Mouse (Mus musculus) T-helper 1 cell (primary cell): Measurements from ENCODE around the gene Adamts15.

Experiments used
- in situ Hi-C: fragments of 300-600 bp; cut with MboI, MseI; formaldehyde crosslinking; loops from one replicate; pipeline ENCODE4 v1.15.1; 2025; ENCODE audit warnings: high pct_unique_total_duplicates

The Adamts15 gene

DNA sequence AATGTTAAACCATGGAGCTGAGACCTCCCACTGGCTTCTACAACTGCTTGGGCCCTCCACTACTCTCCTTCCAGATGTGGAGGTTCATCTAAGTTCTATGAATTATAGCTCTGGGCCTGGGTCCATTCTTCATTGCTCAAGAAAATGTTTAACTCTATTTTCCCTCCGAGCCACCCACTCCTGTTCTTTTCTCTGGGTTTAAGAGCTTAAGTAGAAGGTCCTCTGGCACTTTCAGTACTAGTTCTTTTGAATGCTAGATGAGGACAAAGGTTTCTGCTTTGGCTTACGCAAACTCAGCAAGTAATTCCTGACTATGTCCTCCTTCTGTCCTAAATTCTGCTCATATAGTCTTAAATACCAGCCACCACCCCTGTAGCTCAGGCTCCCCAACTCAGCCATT lies 6.5 kb upstream of the Adamts15 start:
- in situ Hi-C loops = loop anchor here (25.0 kb wide), 1 partner anchor 1266 kb away; no protein-coding TSS in a partner anchor

DNA sequence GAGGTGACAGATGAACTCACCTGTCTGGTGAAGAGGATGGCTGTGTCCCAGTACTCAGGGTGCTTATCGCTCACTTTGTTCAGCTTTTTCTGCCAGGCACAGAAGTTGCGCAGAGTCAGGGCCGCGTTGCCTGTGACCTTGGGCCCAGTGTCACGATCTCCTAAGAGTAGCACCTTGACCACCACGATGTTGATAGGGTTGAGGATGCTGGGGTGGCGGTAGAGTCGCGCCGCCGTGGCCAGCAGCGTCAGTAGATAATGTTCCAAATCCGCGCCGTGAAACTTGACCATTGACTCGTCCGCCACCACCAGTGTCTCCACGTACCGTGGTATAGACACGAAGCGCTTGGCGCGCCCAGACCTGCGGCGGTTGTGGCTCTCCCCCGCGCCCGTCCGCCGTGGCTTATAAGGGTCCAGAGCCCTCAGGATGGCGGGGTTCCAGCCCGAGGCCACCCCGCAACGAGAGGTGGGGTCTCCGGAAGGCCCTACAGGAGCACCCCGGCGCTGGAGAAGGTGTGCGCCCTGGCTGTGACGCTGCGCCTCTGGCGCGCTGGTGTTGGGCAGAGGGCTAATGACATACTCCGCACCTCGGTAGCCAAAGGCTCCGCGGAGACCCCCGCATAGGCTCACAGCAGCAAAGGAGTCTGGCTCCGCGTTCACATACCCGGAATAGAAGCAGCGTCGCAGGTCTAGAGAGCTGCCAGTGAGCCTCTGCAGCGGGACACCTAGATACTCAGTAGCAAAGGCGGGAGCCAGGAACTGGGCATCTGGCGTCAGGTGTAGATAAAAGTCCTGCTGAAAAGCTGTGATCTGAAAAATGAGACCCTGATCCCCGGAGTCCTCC lies 770 bp downstream of the Adamts15 start:
- in situ Hi-C loops = no loop called here

DNA sequence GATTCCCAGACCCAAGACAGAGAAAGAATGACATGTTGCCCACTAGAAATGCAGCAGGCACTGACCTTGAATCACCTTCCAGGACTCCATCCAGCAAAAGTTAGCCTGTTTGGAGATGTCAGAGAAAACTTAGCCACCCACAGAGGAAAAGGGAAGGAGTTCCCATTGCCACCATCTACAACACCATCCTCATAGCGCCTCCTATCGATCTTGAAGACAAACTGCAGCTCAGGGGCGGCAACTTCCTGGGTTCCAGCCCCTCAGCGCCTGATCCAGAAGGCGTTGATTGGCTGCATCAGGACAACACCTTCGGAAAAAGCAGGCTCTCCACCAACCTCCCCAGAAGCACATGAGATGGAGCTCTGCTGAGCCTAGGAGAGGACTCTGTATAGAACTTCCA lies 1.5 kb downstream of the Adamts15 start:
- in situ Hi-C loops = no loop called here

DNA sequence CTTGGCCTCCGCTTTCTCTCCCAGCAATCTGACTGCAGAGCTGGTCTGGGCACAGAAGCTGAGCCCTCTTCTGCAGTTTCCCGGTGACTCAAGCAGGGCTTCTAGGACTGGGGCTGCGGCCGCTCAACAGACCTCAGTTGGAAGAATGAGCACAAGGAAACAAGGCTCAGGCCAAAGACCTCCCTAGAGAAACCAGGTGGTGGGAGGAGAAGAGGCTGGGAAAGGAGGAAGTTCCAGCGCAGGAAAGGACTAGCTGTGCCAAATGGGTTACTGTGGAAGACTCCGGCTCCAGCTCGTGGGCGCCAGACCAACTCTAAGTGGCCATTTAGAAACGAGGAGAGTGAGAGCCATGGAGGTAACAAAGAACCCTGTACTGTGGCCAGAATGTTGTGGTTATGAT lies 2.6 kb downstream of the Adamts15 start:
- in situ Hi-C loops = no loop called here

DNA sequence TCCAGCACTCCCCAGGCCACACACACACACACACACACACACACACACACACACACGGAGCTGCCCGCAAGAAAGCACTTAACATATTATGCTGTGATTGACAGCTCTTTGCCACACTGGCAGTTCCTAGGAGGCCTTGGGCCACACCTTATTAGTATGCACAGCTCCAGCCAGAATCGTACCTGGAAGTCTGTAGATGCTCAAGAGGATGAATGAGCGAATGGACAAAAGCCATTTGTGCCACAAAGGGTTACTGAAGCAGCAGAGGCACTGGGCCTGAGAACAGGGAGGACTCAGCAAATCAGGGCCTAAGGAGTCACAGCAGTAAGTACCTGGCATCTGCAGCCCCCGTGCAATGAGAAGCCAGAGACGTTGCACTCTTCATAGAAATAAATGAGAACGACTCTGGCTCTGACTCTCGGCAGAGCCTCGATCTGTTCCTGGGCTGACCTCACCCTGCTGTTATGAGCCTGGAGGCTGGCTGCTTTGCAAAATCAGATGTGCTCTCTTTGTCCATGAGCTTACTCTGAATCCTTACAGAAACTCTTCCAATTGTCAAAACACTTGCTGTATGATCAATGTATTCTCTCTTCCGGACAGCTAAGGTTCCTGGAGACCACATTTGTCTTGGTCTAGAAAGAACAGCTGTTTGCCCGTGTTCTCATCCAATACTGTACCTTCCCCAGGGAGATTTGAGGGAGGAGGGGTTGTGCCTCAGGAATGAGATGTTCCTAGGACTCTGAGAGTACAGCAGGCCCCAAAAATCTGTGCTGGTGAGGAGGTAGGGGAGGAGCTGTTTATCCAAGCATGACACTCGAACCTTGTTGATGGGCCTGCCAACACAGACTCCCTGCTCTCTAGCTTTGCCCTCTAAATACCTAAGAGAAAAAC lies 3.5 kb downstream of the Adamts15 start:
- in situ Hi-C loops = no loop called here

DNA sequence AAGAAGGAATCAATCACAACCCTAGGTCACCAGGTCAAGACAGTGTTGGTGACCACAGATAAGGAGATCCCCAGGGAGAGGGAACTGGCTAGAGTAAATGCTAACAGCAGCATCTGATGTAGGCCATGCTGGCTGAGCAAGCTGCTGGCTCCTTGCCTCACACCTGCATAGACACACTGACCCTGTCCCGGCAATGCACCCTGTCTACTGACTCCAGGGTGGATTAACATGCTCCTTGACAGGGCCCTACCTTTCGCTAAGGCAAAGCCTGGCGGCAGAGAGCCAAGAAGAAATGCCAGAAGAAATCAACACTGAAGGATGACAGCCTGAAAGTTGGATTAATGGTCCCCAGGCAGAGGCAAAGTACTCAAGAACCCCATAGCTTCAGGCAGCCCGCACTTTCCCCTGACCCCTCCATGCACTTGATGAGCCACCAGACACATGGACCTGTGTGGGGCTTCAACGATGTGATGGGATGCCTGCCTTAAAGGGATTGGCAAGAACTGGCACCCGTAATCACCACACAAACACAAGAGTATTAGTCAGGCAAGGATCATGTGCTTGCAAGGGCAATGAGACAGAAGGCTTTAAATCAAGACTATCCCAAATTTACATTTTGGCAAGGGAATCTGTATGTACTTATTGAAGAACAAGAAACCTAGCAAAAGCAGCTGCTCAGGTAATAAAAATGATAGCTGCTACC lies 5.8 kb downstream of the Adamts15 start:
- in situ Hi-C loops = no loop called here

DNA sequence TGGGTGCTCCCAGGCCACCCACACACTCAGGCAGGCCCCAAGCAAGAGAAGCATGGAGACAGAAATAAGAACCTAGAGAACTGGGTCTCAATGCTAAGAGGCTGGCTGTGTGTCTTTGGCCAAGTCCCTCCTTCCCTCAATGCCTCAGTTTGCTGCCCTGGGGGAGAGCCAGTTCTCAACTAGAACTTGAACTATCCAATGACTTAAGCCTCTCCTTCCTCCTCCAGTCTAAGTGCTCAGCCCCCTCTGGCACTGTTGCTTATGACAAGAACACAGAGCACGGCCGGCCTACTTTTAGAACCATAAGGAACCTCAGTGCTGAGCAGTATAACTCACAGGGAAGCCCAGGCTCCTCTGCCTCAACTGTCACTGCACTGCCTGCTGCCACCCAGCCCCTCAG lies 8.0 kb downstream of the Adamts15 start:
- in situ Hi-C loops = loop anchor here (5.0 kb wide), 1 partner anchor 77 kb away; no protein-coding TSS in a partner anchor

DNA sequence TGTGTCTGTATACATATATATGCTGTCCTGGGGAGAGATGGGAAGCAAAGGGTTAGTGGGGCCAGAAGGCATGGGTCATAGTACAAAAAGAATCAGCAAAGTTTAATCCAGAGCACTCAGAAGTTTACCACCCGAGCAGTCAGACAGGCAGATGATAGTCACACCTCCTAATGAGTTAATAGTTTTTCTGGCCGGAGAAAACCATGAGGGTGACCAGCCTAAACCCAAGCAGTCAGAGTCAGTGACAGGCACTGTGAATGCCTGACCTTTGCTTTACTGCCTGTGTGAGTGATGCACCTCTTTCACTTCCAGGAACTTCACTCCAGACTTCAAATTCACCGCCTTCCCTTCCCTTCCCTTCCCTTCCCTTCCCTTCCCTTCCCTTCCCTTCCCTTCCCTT lies 8.8 kb downstream of the Adamts15 start:
- in situ Hi-C loops = loop anchor here (5.0 kb wide), 1 partner anchor 76 kb away; no protein-coding TSS in a partner anchor

DNA sequence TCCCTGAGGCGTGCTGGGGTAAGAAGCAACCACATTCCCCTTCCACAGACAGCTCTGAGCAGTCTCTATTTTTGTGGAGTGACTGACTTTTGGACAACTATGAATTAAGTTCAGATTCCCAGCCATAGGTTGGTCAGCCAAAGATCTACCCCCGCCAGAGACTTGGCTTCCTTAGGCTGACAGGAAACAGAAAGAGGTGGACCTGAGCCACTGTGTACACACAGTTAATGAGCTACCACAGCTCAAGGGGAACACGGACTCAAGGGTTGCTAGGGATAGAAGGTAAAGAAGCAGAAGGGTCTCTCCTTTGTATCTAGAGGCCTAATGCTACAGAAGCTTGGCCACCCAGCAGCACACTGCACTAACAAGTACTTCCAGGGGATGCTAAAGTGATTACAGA lies 10.1 kb downstream of the Adamts15 start:
- in situ Hi-C loops = loop anchor here (5.0 kb wide), 1 partner anchor 75 kb away; no protein-coding TSS in a partner anchor

DNA sequence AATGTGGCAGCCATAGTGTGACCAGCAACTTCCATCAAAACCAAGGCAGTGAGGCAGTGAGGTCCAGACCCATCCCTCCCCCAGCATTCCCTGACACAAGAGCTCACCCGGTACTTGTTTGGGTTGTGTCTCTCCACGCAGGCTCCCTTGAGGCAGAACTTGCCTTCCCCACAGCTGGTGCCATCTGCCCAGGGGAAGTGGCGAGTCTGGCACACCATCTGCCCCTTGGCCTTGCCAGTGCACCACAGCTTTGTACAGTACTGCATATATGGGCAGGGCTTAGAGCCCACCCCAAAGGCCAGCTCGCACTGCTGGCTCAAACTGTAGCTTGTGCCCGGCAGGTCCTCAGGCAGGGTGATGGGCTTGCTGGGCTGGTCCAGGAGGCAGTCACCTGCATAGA lies 11.8 kb downstream of the Adamts15 start:
- in situ Hi-C loops = loop anchor here (5.0 kb wide), 1 partner anchor 73 kb away; no protein-coding TSS in a partner anchor

DNA sequence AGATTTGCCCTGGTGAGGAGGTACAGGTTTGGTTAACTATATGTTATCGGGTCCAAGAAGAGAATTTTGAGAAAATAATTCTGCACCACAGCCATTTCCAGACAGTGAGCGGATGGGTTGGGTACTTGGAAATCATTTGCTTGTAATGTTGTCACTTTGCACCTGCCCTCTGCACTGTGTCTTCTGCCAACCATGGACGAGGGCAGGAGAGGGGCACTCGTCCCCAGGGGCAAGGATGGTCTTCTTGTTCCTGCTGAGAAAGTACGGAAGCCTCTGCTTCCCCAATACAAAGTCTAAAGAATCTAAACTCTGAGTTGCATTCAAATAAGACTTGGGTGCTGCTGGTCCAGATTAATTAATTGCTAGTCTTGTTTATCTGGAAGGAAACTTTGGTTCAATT lies 13.3 kb downstream of the Adamts15 start:
- in situ Hi-C loops = no loop called here

DNA sequence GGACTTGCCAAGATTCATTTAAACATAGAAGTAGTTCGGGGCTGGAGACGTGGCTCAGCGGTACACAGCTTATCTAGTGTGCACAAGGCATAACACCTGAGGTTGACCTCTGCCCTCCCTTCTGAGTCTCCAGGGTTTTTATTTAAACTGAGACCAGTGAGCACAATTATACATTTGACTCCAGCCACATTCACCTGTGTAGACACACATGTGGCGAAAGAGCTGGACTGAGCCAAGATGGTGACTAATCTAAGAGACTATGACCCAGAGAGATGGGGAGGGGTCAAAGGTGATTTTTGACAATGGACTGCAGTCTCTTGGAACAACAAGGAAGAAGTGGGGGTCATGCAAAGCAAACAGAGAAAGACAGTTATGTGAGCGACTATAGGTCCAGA lies 14.0 kb downstream of the Adamts15 start:
- in situ Hi-C loops = no loop called here

DNA sequence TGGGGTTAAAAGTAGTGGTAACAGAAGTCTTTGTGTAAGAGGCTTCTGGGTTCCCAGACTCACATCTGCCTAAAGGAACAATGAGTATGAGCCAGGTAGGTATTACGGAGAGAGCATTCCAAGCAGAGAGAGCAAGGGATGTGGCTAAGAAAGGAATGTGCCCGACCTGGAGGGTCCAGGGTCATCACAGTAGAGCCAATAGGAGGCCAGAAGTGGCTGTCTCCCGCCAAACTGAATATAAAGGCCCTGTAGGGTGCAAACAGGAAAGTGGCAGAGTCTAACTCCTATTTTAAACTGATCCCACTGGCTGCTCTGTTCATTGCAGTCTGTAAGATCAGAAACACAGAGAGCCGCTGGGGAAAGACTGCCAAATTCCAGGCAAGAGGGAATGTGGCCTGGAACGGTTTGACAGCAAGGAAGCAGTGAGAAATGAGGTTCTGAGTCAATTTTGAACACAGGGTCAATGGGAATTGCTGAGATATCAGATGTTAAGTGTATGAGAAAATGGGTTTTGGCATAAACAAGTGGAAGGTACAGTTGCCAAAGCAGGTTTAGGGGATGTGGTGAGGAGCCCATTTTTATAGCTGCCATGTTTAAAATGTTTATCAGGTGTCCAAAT lies 14.5 kb downstream of the Adamts15 start:
- in situ Hi-C loops = no loop called here

DNA sequence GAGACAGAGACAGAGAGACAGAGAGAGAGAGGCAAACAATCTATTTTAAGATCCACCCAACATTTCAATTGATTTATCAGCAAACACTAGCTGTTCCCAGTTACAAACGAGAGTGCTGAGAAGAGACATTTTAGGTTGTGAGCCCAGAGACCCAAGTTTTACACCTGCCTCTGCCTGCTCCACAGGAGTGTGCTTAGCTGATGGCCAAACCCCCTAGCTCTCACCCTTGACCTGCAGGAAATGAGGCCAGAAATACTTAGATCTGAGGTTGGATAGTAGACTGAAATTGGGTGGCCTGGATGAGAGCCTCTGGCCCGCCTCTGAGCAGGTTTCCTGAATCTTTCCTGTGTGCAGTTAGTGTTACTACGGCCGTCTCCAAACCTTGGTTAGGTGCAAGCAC lies 15.8 kb downstream of the Adamts15 start:
- in situ Hi-C loops = no loop called here

DNA sequence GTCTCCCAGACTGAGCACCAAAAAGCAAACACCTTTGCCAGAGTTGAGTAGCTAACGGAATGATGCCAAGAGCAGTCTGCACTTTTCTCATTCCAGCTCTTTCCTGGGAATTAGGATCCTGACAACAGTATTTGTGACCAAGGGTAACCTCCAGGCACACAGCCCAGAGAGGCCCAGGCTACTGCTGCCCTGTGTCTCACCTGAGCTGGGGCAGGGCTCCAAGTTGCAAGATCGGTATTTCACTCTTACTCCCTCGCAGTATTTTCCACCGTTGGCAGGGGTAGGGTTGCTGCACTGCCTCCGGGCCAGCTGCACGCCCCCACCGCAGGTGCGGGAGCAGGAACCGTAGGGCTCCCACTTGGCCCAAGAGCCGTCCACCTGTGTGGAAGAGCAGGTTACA lies 16.4 kb downstream of the Adamts15 start:
- in situ Hi-C loops = no loop called here

DNA sequence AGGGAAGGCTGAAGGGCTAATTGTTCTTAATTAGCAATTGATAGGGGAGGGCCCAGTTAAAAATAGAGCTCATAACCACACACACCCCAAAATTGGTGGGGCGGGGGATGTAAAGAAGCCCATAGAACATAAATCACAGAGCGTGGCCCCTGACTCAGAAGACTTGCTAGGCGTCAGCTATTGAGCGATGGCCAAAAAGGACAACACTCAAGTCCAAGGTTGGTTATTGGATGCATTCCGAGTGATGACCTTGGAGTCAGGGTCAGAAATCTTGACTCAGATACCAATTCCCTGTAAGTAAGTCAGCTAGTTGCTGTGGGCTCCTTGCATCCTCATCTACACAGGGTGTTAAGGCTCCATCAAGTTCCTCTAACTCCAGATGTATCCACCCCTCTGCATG lies 19.0 kb downstream of the Adamts15 start:
- in situ Hi-C loops = no loop called here

DNA sequence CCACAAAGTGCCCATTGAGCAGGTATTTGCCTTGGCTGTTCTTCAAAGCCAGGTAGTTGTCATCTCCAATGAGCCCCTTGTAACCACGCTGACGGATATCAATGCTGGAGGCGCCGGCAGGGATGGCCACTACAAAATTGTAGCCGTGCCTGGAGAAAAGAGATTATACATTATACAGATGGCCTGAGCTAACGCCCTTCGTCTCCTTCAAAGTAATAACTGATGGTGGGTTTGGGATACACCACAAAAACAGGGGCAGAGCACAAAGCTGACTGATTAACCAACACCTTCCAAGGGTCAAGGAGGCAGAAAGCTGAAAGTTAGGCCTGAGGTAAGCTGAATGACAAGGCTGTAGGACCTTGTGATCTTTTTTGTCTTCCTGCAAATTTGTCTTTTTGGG lies 19.6 kb downstream of the Adamts15 start:
- in situ Hi-C loops = no loop called here

DNA sequence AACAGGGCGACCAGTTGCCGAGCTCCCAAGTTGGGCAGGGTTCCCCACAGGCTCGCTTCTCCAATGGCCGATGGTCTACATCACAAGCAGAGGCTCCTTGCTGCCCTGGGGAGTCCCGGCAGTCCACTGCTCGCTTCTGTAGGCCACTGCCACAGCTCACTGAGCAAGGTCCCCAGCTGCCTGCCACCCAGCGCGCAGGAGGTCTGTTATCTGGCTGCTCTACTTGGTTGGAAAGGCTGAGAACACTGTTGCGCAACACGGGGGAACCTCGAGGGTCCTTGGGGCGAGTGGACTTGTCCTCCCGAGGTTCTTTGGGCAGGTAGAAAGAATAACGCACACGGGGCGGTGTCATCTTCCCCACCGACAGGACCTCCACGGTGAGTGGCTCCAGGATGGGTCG lies 20.1 kb downstream of the Adamts15 start:
- in situ Hi-C loops = no loop called here

DNA sequence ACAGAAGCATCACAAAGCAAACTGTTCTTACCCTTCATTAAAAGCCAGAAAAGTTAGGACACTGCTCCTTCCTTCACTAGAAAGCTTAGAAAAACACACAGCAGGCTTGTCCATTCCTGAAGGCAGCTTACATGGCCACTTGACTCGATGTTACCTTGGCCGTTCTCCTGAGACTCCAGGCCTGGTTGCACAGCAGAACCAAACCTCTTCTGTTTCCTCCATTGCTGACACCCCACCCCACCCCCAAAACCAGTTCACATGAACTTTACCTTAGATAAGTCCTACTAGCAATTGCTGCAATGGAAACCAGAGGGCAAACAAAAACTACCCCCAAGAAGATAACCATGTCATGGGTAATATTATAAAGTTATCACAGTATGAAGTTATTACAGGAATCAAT lies 25.1 kb downstream of the Adamts15 start:
- in situ Hi-C loops = no loop called here

DNA sequence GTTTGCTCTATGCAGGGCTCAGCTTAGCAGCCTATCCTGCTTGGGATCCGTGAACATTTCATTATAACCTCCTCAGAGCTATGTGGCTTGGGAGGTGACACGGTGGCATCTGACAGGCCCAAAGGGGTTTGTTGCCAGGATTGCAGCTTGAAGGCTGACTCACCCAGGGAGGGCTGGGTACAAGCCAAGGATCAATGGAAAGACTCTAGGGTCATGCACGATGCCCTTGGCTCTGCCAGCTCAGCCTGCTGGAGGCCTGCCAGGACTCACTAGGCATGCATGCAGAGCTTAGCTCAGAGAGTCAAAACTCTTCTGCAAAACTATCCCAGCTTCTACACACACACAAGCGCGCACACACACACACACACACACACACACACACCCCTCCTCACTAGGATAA lies 25.5 kb downstream of the Adamts15 start:
- in situ Hi-C loops = no loop called here

DNA sequence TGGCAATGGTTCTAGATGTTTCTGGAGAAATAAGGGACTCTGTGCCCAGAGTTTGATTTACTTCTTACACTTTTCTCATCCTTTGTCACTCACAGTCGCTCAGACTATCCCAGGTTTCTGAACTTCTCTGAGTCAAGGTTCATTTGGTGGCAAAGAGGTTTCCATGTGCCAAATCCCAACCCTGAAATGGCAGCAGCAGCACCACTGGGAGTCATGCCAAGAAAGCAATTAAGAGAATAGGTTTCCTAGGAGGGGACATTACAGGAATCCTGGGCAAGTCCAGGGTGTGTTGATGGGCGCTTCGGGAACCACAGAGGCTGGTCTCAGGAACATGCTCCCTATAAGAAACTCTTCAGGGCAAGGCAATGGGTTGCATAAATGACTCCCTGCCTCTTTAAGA lies 26.6 kb downstream of the Adamts15 start:
- in situ Hi-C loops = no loop called here
